Mouse (Mus musculus) embryonic facial prominence, embryonic 10.5 days (tissue): Measurements from ENCODE around the gene Atp6v0e2. TPM values are rescaled to one million over a fixed set of nuclear protein-coding genes. Genes with fewer than 3 reads are reported as not detected.

Experiments
- DNase-seq: peaks from one replicate; pipeline ENCODE4 v3.0.0-alpha.2; 2017; ENCODE audit warnings: low spot score
- H3K27ac ChIP-seq: fragments of 300-500 bp; sonication (generic); replicated peaks from 2 replicates; pipeline ENCODE4 v1.5.1; 2016; ENCODE audit warnings: mild to moderate bottlenecking
- H3K27me3 ChIP-seq: fragments of 300-500 bp; sonication (generic); replicated peaks from 2 replicates; pipeline ENCODE4 v1.6.1; 2016; ENCODE audit warnings: low read depth, mild to moderate bottlenecking; ENCODE audit not compliant: poor library complexity, severe bottlenecking
- H3K36me3 ChIP-seq: fragments of 300-500 bp; sonication (generic); replicated peaks from 2 replicates; pipeline ENCODE4 v1.6.1; 2016; ENCODE audit warnings: mild to moderate bottlenecking, moderate library complexity
- H3K4me1 ChIP-seq: fragments of 300-500 bp; sonication (generic); 2 replicates; pipeline ENCODE4 v1.6.1; 2016
- H3K4me3 ChIP-seq: fragments of 300-500 bp; sonication (generic); 2 replicates; pipeline ENCODE4 v1.5.1; 2016; ENCODE audit warnings: mild to moderate bottlenecking, moderate library complexity
- H3K9me3 ChIP-seq: fragments of 300-500 bp; sonication (generic); 2 replicates; pipeline ENCODE4 v1.6.1; 2016; ENCODE audit warnings: mild to moderate bottlenecking
- WGBS: fragments of 180-500 bp; shearing (Covaris S2); methylation state at CpG from one replicate; pipeline ENCODE4 v1.1.7; 2016; 5-methylcytosine and 5-hydroxymethylcytosine counted together
- polyA plus RNA-seq: library from polyadenylated mRNA; unstranded; fragments of >200 nt; fragmentation: Nextera tagmentation; extraction: Ambion mirVana; gene quantifications from 2 replicates; pipeline ENCODE4 v1.2.1, GENCODE M21; 2016

Gene Atp6v0e2
- polyA plus RNA-seq, 1 experiment from 2014 or later, result 22.7 TPM

GRCm38 (mm10) chr6:48542631-48543030 lies 5.2 kb downstream of the Atp6v0e2 start:
- no peak for DNase-seq
- 83% methylated on average over 3 of the region's 3 CpGs for WGBS
- H3K27me3 ChIP-seq, result no peaks in the 10 kb centered on the region
- H3K4me1 ChIP-seq, result peaks cover 52% of the 10 kb centered on the region
- 0 out of 2 replicates have a peak, but pooled peaks cover 5% of the 10 kb centered on the region for H3K36me3 ChIP-seq
- H3K9me3 ChIP-seq, result no peaks in the 10 kb centered on the region
- peak overlapping the region; percentile 83 for H3K27ac ChIP-seq
- no peak overlapping the region for H3K4me3 ChIP-seq

GRCm38 (mm10) chr6:48545251-48545650 lies 7.8 kb downstream of the Atp6v0e2 start:
- DNase-seq, result no peak
- Histone ChIP-seq H3K4me1 (peaks cover 38% of the 10 kb centered on the region), H3K4me3 (no peak overlapping the region), H3K27me3 (no peaks in the 10 kb centered on the region), H3K27ac (no peak overlapping the region), H3K9me3 (no peaks in the 10 kb centered on the region), H3K36me3 (0 out of 2 replicates have a peak, but pooled peaks cover 4% of the 10 kb centered on the region)
- 80% methylated on average over 5 of the region's 5 CpGs for WGBS

GRCm38 (mm10) chr6:48546271-48546670 lies 8.9 kb downstream of the Atp6v0e2 start:
- 61% methylated on average over 1 of the region's 1 CpGs for whole genome bisulfite sequencing
- DNase-seq, result peak; percentile 54
- no peaks in the 10 kb centered on the region for H3K36me3 ChIP-seq

GRCm38 (mm10) chr6:48546858-48547257 lies 9.4 kb downstream of the Atp6v0e2 start:
- DNase-seq, result no peak
- H3K36me3 ChIP-seq, result no peaks in the 10 kb centered on the region
- H3K9me3 ChIP-seq, result no peaks in the 10 kb centered on the region
- no peaks in the 10 kb centered on the region for H3K27me3 ChIP-seq
- 67% methylated on average over 4 of the region's 4 CpGs for WGBS
- H3K27ac ChIP-seq, result no peak overlapping the region
- peaks cover 22% of the 10 kb centered on the region for H3K4me1 ChIP-seq
- no peak overlapping the region for H3K4me3 ChIP-seq

More at GRCm38 (mm10) chr6:48546271-48546670, 8.9 kb downstream of the Atp6v0e2 start:
- H3K27me3 ChIP-seq, result no peaks in the 10 kb centered on the region
- no peak overlapping the region for H3K4me3 ChIP-seq
- no peaks in the 10 kb centered on the region for H3K9me3 ChIP-seq
- peaks cover 28% of the 10 kb centered on the region for H3K4me1 ChIP-seq
- H3K27ac ChIP-seq, result no peak overlapping the region

GRCm38 (mm10) chr6:48548314-48548713 lies 10.9 kb downstream of the Atp6v0e2 start:
- no peaks in the 10 kb centered on the region for H3K36me3 ChIP-seq
- 88% methylated on average over 6 of the region's 6 CpGs for WGBS
- H3K4me1 ChIP-seq, result peaks cover 8% of the 10 kb centered on the region; the same call in 1 of the 2 replicates
- no peak for DNase-seq
- H3K27me3 ChIP-seq, result no peaks in the 10 kb centered on the region
- no peak overlapping the region for H3K27ac ChIP-seq
- H3K9me3 ChIP-seq, result no peaks in the 10 kb centered on the region
- no peak overlapping the region for H3K4me3 ChIP-seq

- DNase-seq, result peak; percentile 49
- Histone ChIP-seq H3K4me1 (peaks cover 19% of the 10 kb centered on the region), H3K9me3 (no peaks in the 10 kb centered on the region), H3K27me3 (no peaks in the 10 kb centered on the region), H3K36me3 (peaks cover 13% of the 10 kb centered on the region), H3K27ac (no peak overlapping the region), H3K4me3 (no peak overlapping the region)
- WGBS, result 68% methylated on average over 4 of the region's 4 CpGs
Measured at GRCm38 (mm10) chr6:48552918-48553317, 15.5 kb downstream of the Atp6v0e2 start.

GRCm38 (mm10) chr6:48553819-48554218 lies 16.4 kb downstream of the Atp6v0e2 start:
- DNase-seq, result no peak
- WGBS, result 89% methylated on average over 4 of the region's 4 CpGs
- Histone ChIP-seq H3K36me3 (peaks cover 17% of the 10 kb centered on the region), H3K27ac (peak overlapping the region; percentile 93), H3K4me1 (peaks cover 19% of the 10 kb centered on the region), H3K27me3 (no peaks in the 10 kb centered on the region), H3K9me3 (no peaks in the 10 kb centered on the region), H3K4me3 (peak overlapping the region; percentile 63)

GRCm38 (mm10) chr6:48554280-48555103 lies 17.1 kb downstream of the Atp6v0e2 start, which contains the start of gene Lrrc61:
Gene Lrrc61 (plus strand): TSS chr6:48554796.
- Histone ChIP-seq H3K4me3 (peak within 1 kb of the TSS; percentile 63), H3K36me3 (peaks cover 17% of the 10 kb centered on the region), H3K27ac (peak within 1 kb of the TSS; percentile 93), H3K27me3 (no peaks in the 10 kb centered on the region), H3K9me3 (no peaks in the 10 kb centered on the region), H3K4me1 (peaks cover 19% of the 10 kb centered on the region)
- 1% methylated on average over 39 of the region's 39 CpGs for WGBS
- peak; percentile 93 for DNase-seq

- H3K36me3 ChIP-seq, result peaks cover 19% of the 10 kb centered on the region
- H3K4me3 ChIP-seq, result peak overlapping the region; percentile 63
- no peaks in the 10 kb centered on the region for H3K9me3 ChIP-seq
- DNase-seq, result peak; percentile 59
- peaks cover 19% of the 10 kb centered on the region for H3K4me1 ChIP-seq
- WGBS, result 33% methylated on average over 14 of the region's 14 CpGs
- no peaks in the 10 kb centered on the region for H3K27me3 ChIP-seq
- H3K27ac ChIP-seq, result peak overlapping the region; percentile 93
Measured at GRCm38 (mm10) chr6:48555104-48555890, 17.9 kb downstream of the Atp6v0e2 start.

GRCm38 (mm10) chr6:48555956-48556355 lies 18.5 kb downstream of the Atp6v0e2 start:
- Histone ChIP-seq H3K27ac (peak overlapping the region; percentile 93), H3K4me3 (peak overlapping the region; percentile 63; the same call in 1 of the 2 replicates), H3K4me1 (peaks cover 19% of the 10 kb centered on the region), H3K9me3 (no peaks in the 10 kb centered on the region), H3K36me3 (peaks cover 22% of the 10 kb centered on the region), H3K27me3 (no peaks in the 10 kb centered on the region)
- DNase-seq, result no peak
- 90% methylated on average over 3 of the region's 3 CpGs for WGBS

- WGBS, result 94% methylated on average over 4 of the region's 4 CpGs
- Histone ChIP-seq H3K27me3 (no peaks in the 10 kb centered on the region), H3K9me3 (no peaks in the 10 kb centered on the region), H3K27ac (no peak overlapping the region), H3K4me3 (no peak overlapping the region), H3K36me3 (peaks cover 60% of the 10 kb centered on the region), H3K4me1 (no peaks in the 10 kb centered on the region)
- DNase-seq, result no peak
Measured at GRCm38 (mm10) chr6:48565693-48566310, 28.4 kb downstream of the Atp6v0e2 start.

GRCm38 (mm10) chr6:48566312-48566711 lies 28.9 kb downstream of the Atp6v0e2 start:
- no peak for DNase-seq
- H3K27me3 ChIP-seq, result no peaks in the 10 kb centered on the region
- no peak overlapping the region for H3K4me3 ChIP-seq
- H3K9me3 ChIP-seq, result no peaks in the 10 kb centered on the region
- H3K36me3 ChIP-seq, result peaks cover 58% of the 10 kb centered on the region
- no peak overlapping the region for H3K27ac ChIP-seq
- H3K4me1 ChIP-seq, result no peaks in the 10 kb centered on the region
- WGBS, result 85% methylated on average over 5 of the region's 5 CpGs
